Mouse (Mus musculus) kidney, postnatal 0 days (tissue): ENCODE data around the gene Nxph4. TPM values are rescaled to one million over a fixed set of nuclear protein-coding genes. Genes with fewer than 3 reads are reported as not detected.

Experiments used
- ATAC-seq: fragments of 200-750 bp; cut with Nextera tagmentation; replicated peaks from 2 replicates; pipeline ENCODE4 v1.8.0; 2017; ENCODE audit warnings: low read depth, moderate number of reproducible peaks, moderate TSS enrichment, moderate library complexity; ENCODE audit not compliant: low FRiP score
- DNase-seq: peaks from one replicate; pipeline ENCODE4 v3.0.0-alpha.2; 2016; ENCODE audit warnings: low spot score
- H3K27ac ChIP-seq: fragments of 300-500 bp; sonication (generic); 2 replicates; pipeline ENCODE4 v1.5.1; 2014; ENCODE audit warnings: mild to moderate bottlenecking
- H3K27me3 ChIP-seq: fragments of 300-500 bp; sonication (generic); 2 replicates; pipeline ENCODE4 v1.6.1; 2014; ENCODE audit warnings: low read length, mixed read lengths; ENCODE audit not compliant: insufficient read depth
- H3K36me3 ChIP-seq: fragments of 300-500 bp; sonication (generic); 2 replicates; pipeline ENCODE4 v1.6.1; 2014; ENCODE audit warnings: low read length, mixed read lengths; ENCODE audit not compliant: insufficient read depth
- H3K4me1 ChIP-seq: fragments of 300-500 bp; sonication (generic); replicated peaks from 2 replicates; pipeline ENCODE4 v1.6.1; 2014; ENCODE audit warnings: antibody characterized with exemption, low read length, mixed read lengths; ENCODE audit not compliant: insufficient read depth
- H3K4me2 ChIP-seq: fragments of 300-500 bp; sonication (generic); 2 replicates; pipeline ENCODE4 v1.6.1; 2014; ENCODE audit warnings: mild to moderate bottlenecking, low read length, moderate library complexity, mixed read lengths
- H3K4me3 ChIP-seq: fragments of 300-500 bp; sonication (generic); replicated peaks from 2 replicates; pipeline ENCODE4 v1.5.1; 2014; ENCODE audit warnings: low read depth, low read length
- H3K9ac ChIP-seq: fragments of 300-500 bp; sonication (generic); 2 replicates; pipeline ENCODE4 v1.6.1; 2014; ENCODE audit warnings: low read depth, low read length
- H3K9me3 ChIP-seq: fragments of 300-500 bp; sonication (generic); replicated peaks from 2 replicates; pipeline ENCODE4 v1.6.1; 2016; ENCODE audit warnings: low read length, inconsistent platforms, mixed read lengths
- CTCF ChIP-seq: IDR thresholded peaks from 2 replicates; pipeline ENCODE4 v1.5.1; 2016; ENCODE audit warnings: antibody characterized with exemption, low read depth, mild to moderate bottlenecking, moderate library complexity
- WGBS: fragments of 180-500 bp; shearing (Covaris S2); extraction: QIAGEN DNeasy Blood & Tissue Kit; methylation state at CpG from one replicate; pipeline ENCODE4 v1.1.7; 2014; 5-methylcytosine and 5-hydroxymethylcytosine counted together
- polyA plus RNA-seq: library from polyadenylated mRNA; unstranded; fragments of >200 nt; fragmentation: Nextera tagmentation; extraction: Ambion mirVana; gene quantifications from 2 replicates; pipeline ENCODE4 v1.2.1, GENCODE M21; 2015

Nxph4 gene
- polyA plus RNA-seq, 1 experiment from 2014 or later = 0.93 TPM

- TF ChIP-seq CTCF = peak; percentile 95
- H3K36me3 ChIP-seq = no peaks in the 10 kb centered on the region
- no peak overlapping the region for H3K4me3 ChIP-seq
- H3K9ac ChIP-seq = no peak overlapping the region
- H3K4me2 ChIP-seq = no peak overlapping the region
- ATAC-seq (peak; percentile 19; the same call in 1 of the 2 replicates), DNase-seq (peak; percentile 89)
- H3K9me3 ChIP-seq = no peaks in the 10 kb centered on the region
- peaks cover 13% of the 10 kb centered on the region for H3K4me1 ChIP-seq
- H3K27me3 ChIP-seq = peaks cover 39% of the 10 kb centered on the region
- WGBS = 25% methylated on average over 7 of the region's 7 CpGs
- H3K27ac ChIP-seq = no peak overlapping the region
Observed at GRCm38 (mm10) chr10:127537854-127538583, 3.7 kb upstream of the Nxph4 start.

- Histone ChIP-seq H3K9ac (no peak overlapping the region), H3K4me3 (no peak overlapping the region), H3K4me2 (no peak overlapping the region), H3K27ac (no peak overlapping the region), H3K27me3 (peaks cover 51% of the 10 kb centered on the region), H3K4me1 (peaks cover 13% of the 10 kb centered on the region), H3K9me3 (no peaks in the 10 kb centered on the region), H3K36me3 (no peaks in the 10 kb centered on the region)
- DNase-seq = peak; percentile 79
- WGBS = 5% methylated on average over 8 of the region's 8 CpGs
- no peak for ATAC-seq
- peak; percentile 63 for TF ChIP-seq CTCF
Observed at GRCm38 (mm10) chr10:127536586-127537314, 2.4 kb upstream of the Nxph4 start.

- no peak for TF ChIP-seq CTCF
- H3K9ac ChIP-seq = no peak overlapping the region
- 1% methylated on average over 28 of the region's 30 CpGs for WGBS
Observed at GRCm38 (mm10) chr10:127534929-127535384, 598 bp upstream of the Nxph4 start.

GRCm38 (mm10) chr10:127531548-127531947 lies 2.8 kb downstream of the Nxph4 start:
- ATAC-seq = no peak
- H3K9ac ChIP-seq = no peak overlapping the region
- H3K9me3 ChIP-seq = no peaks in the 10 kb centered on the region
- peaks cover 16% of the 10 kb centered on the region for H3K4me1 ChIP-seq
- 5% methylated on average over 4 of the region's 4 CpGs for WGBS
- TF ChIP-seq CTCF = no peak
- no peaks in the 10 kb centered on the region for H3K36me3 ChIP-seq
- DNase-seq = no peak
- H3K4me3 ChIP-seq = no peak overlapping the region
- peaks cover 95% of the 10 kb centered on the region for H3K27me3 ChIP-seq
- no peak overlapping the region for H3K4me2 ChIP-seq
- no peak overlapping the region for H3K27ac ChIP-seq

More at GRCm38 (mm10) chr10:127534929-127535384, 598 bp upstream of the Nxph4 start:
- Histone ChIP-seq H3K4me3 (peak overlapping the region; percentile 35), H3K27me3 (peaks cover 68% of the 10 kb centered on the region), H3K4me2 (peak overlapping the region; percentile 83), H3K4me1 (peaks cover 13% of the 10 kb centered on the region), H3K27ac (no peak overlapping the region), H3K36me3 (no peaks in the 10 kb centered on the region), H3K9me3 (no peaks in the 10 kb centered on the region)
- ATAC-seq (no peak; the same call in 1 of the 2 replicates), DNase-seq (no peak)

- Histone ChIP-seq H3K4me1 (peaks cover 22% of the 10 kb centered on the region), H3K9ac (no peak overlapping the region), H3K4me2 (peak overlapping the region; percentile 15), H3K36me3 (no peaks in the 10 kb centered on the region), H3K4me3 (no peak overlapping the region), H3K27me3 (peaks cover 95% of the 10 kb centered on the region), H3K27ac (no peak overlapping the region), H3K9me3 (no peaks in the 10 kb centered on the region)
- DNase-seq (no peak), ATAC-seq (no peak)
- WGBS = 1% methylated on average over 23 of the region's 25 CpGs
- TF ChIP-seq CTCF = no peak
Observed at GRCm38 (mm10) chr10:127530945-127531344, 3.4 kb downstream of the Nxph4 start.

- WGBS = 5% methylated on average over 17 of the region's 17 CpGs
- DNase-seq = no peak
- ATAC-seq = no peak
Observed at GRCm38 (mm10) chr10:127527481-127527880, 6.9 kb downstream of the Nxph4 start.

More at GRCm38 (mm10) chr10:127527481-127527880, 6.9 kb downstream of the Nxph4 start:
- peaks cover 83% of the 10 kb centered on the region for H3K27me3 ChIP-seq
- no peaks in the 10 kb centered on the region for H3K36me3 ChIP-seq
- no peak overlapping the region for H3K4me2 ChIP-seq
- peaks cover 9% of the 10 kb centered on the region; the same call in 1 of the 2 replicates for H3K4me1 ChIP-seq
- TF ChIP-seq CTCF = no peak
- no peak overlapping the region for H3K9ac ChIP-seq
- no peaks in the 10 kb centered on the region for H3K9me3 ChIP-seq
- no peak overlapping the region for H3K27ac ChIP-seq
- H3K4me3 ChIP-seq = no peak overlapping the region
